Mouse (Mus musculus) liver, postnatal 0 days (tissue): Measurements from ENCODE around the gene Ip6k2. TPM values are rescaled to one million over a fixed set of nuclear protein-coding genes. Genes with fewer than 3 reads are reported as not detected.

ENCODE experiments used
- ATAC-seq: fragments of 200-750 bp; cut with Nextera tagmentation; 2 replicates; pipeline ENCODE4 v1.8.0; 2017; ENCODE audit warnings: mild to moderate bottlenecking, moderate library complexity
- DNase-seq: peaks from one replicate; pipeline ENCODE4 v3.0.0-alpha.2; 2016
- H3K27ac ChIP-seq: fragments of 300-500 bp; sonication (generic); 2 replicates; pipeline ENCODE4 v1.5.1; 2014; ENCODE audit warnings: antibody characterized with exemption, moderate library complexity, mild to moderate bottlenecking, low read depth
- H3K27me3 ChIP-seq: fragments of 300-500 bp; sonication (generic); 2 replicates; pipeline ENCODE4 v1.6.1; 2014; ENCODE audit warnings: low read length, control low read depth, mixed read lengths; ENCODE audit not compliant: insufficient read depth
- H3K36me3 ChIP-seq: fragments of 300-500 bp; sonication (generic); replicated peaks from 2 replicates; pipeline ENCODE4 v1.6.1; 2014; ENCODE audit warnings: mild to moderate bottlenecking, control low read depth, low read length, moderate library complexity, mixed read lengths; ENCODE audit not compliant: insufficient read depth
- H3K4me1 ChIP-seq: fragments of 300-500 bp; sonication (generic); 2 replicates; pipeline ENCODE4 v1.6.1; 2014; ENCODE audit warnings: antibody characterized with exemption, mild to moderate bottlenecking, control low read depth; ENCODE audit not compliant: insufficient read depth
- H3K4me2 ChIP-seq: fragments of 300-500 bp; sonication (generic); 2 replicates; pipeline ENCODE4 v1.6.1; 2014; ENCODE audit warnings: low read depth, mild to moderate bottlenecking, low read length, moderate library complexity, mixed read lengths
- H3K4me3 ChIP-seq: fragments of 300-500 bp; sonication (generic); 2 replicates; pipeline ENCODE4 v1.5.1; 2014; ENCODE audit warnings: low read depth, low read length
- H3K9ac ChIP-seq: fragments of 300-500 bp; sonication (generic); replicated peaks from 2 replicates; pipeline ENCODE4 v1.6.1; 2014; ENCODE audit warnings: mild to moderate bottlenecking, moderate library complexity
- H3K9me3 ChIP-seq: fragments of 300-500 bp; sonication (generic); 2 replicates; pipeline ENCODE4 v1.6.1; 2016; ENCODE audit warnings: mild to moderate bottlenecking, control low read depth, low read length, mixed read lengths
- CTCF ChIP-seq: sonication (generic); IDR thresholded peaks from 2 replicates; pipeline ENCODE4 v1.5.1; 2016; ENCODE audit warnings: antibody characterized with exemption, low read depth
- EP300 ChIP-seq: IDR thresholded peaks from 2 replicates; pipeline ENCODE4 v1.6.1; 2016; ENCODE audit warnings: antibody characterized with exemption, low read depth, mild to moderate bottlenecking
- WGBS: fragments of 180-500 bp; shearing (Covaris S2); extraction: QIAGEN DNeasy Blood & Tissue Kit; methylation state at CpG from one replicate; pipeline ENCODE4 v1.1.7; 2014; ENCODE audit not compliant: insufficient replicate concordance; 5-methylcytosine and 5-hydroxymethylcytosine counted together
- microRNA-seq: library from miRNA; unstranded; fragments of <30 nt; microRNA quantifications from one replicate; pipeline ENCODE4, GENCODE M21; 2016
- polyA plus RNA-seq: library from polyadenylated mRNA; unstranded; fragments of >200 nt; fragmentation: Nextera tagmentation; extraction: Ambion mirVana; gene quantifications from 2 replicates; pipeline ENCODE4 v1.2.1, GENCODE M21; 2015

Ip6k2 gene
- polyA plus RNA-seq, 1 experiment from 2014 or later, result 18.6 TPM

DNA sequence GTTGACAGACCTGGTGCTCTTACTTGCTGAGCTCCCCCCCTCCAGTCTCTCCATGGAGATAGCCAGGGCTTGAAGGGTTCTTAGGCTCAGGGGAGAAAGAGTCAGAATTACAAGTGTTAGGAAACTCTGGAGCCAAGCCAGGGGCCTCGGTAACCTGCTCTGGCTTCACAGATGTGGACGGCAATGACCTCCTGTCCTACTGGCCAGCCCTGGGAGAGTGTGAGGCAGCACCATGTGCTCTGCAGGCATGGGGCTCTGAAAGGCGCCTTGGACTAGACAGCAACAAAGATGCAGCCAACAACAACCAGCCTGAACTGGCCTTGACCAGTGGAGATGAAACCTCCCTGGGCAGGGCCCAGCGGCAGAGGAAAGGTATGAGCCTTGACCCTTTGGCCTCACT, 63.8 kb downstream of the Ip6k2 start:
- whole genome bisulfite sequencing, result 62% methylated on average over 4 of the region's 4 CpGs
- DNase-seq, result no peak
- no peaks in the 10 kb centered on the region for H3K27me3 ChIP-seq

GRCm38 (mm10) chr9:108848419-108848818, 64.8 kb downstream of the Ip6k2 start:
- 70% methylated on average over 17 of the region's 17 CpGs for WGBS
- no peak for ATAC-seq
- no peak overlapping the region for H3K9ac ChIP-seq

More for the DNA sequence above, 63.8 kb downstream of the Ip6k2 start:
- Histone ChIP-seq H3K9me3 (no peaks in the 10 kb centered on the region), H3K36me3 (no peaks in the 10 kb centered on the region), H3K4me1 (no peaks in the 10 kb centered on the region), H3K4me3 (no peak overlapping the region), H3K4me2 (no peak overlapping the region), H3K9ac (no peak overlapping the region), H3K27ac (no peak overlapping the region)
- ATAC-seq, result peak; percentile 39; the same call in 1 of the 2 replicates
- TF ChIP-seq CTCF (no peak), EP300 (no peak)

GRCm38 (mm10) chr9:108852976-108853375, 69.4 kb downstream of the Ip6k2 start, which contains the start of gene Slc26a6:
Slc26a6 (plus strand) TSS chr9:108853283.
- Histone ChIP-seq H3K4me3 (peak within 1 kb of the TSS; percentile 69), H3K9ac (peak within 1 kb of the TSS; percentile 75), H3K27me3 (no peaks in the 10 kb centered on the region), H3K4me1 (peaks cover 22% of the 10 kb centered on the region), H3K36me3 (0 out of 2 replicates have a peak, but pooled peaks cover under 1% of the 10 kb centered on the region), H3K9me3 (no peaks in the 10 kb centered on the region), H3K27ac (peak within 1 kb of the TSS; percentile 80), H3K4me2 (peak within 1 kb of the TSS; percentile 100)
- WGBS, result 77% methylated on average over 3 of the region's 3 CpGs
- no peak for ATAC-seq
- no peak for DNase-seq
- no peak for TF ChIP-seq EP300
- TF ChIP-seq CTCF, result no peak

More at GRCm38 (mm10) chr9:108848419-108848818, 64.8 kb downstream of the Ip6k2 start:
- peaks cover 6% of the 10 kb centered on the region for H3K4me1 ChIP-seq
- H3K36me3 ChIP-seq, result no peaks in the 10 kb centered on the region
- H3K4me2 ChIP-seq, result no peak overlapping the region
- H3K27ac ChIP-seq, result no peak overlapping the region
- no peak overlapping the region for H3K4me3 ChIP-seq
- no peaks in the 10 kb centered on the region for H3K9me3 ChIP-seq
- TF ChIP-seq CTCF, result no peak
- no peak for TF ChIP-seq EP300
- DNase-seq, result no peak
- no peaks in the 10 kb centered on the region for H3K27me3 ChIP-seq

DNA sequence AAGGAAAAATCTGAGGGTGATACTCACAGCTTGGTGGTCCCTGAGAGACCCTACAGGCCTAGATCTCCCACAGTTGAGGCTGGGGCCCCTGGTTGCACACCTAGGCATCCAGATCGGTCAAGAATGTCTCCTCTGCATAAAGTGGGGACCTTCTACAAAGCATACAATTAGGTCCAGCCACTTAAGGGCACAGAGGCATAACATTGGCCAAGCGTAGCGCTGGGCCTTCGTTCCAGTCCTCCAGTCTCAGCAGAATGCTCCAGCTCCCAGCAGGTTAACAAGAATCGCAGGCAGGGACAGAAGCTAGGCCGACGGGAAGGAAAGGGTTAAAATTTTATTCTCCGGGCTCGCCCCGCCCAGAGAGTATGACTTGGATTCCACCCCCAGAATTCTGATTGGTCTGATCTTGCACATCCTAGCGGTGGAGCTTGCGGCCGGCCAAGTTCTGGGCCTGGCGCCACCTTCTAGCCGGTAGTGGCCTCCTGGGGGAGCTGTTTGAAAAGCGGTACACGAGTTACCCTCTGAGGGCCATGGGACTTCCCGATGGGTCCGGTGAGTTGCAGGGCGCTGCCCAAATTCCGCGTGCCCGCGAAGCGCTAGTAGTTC, 70.1 kb downstream of the Ip6k2 start:
- H3K36me3 ChIP-seq, result 0 out of 2 replicates have a peak, but pooled peaks cover 3% of the 10 kb centered on the region
- DNase-seq (peak; percentile 91), ATAC-seq (peak; percentile 96)
- H3K4me3 ChIP-seq, result peak overlapping the region; percentile 69
- peaks cover 24% of the 10 kb centered on the region for H3K4me1 ChIP-seq
- H3K9me3 ChIP-seq, result no peaks in the 10 kb centered on the region
- H3K27ac ChIP-seq, result peak overlapping the region; percentile 80
- 2% methylated on average over 25 of the region's 25 CpGs for WGBS
- peak overlapping the region; percentile 75 for H3K9ac ChIP-seq
- no peaks in the 10 kb centered on the region for H3K27me3 ChIP-seq
- TF ChIP-seq CTCF (peak; percentile 81), EP300 (no peak)
- H3K4me2 ChIP-seq, result peak overlapping the region; percentile 100

- H3K4me1 ChIP-seq, result peaks cover 29% of the 10 kb centered on the region
- ATAC-seq (peak; percentile 77), DNase-seq (peak; percentile 83)
- H3K9ac ChIP-seq, result peak overlapping the region; percentile 75
- no peak for TF ChIP-seq EP300
- TF ChIP-seq CTCF, result no peak
- H3K36me3 ChIP-seq, result 0 out of 2 replicates have a peak, but pooled peaks cover 3% of the 10 kb centered on the region
- no peaks in the 10 kb centered on the region for H3K27me3 ChIP-seq
- peak overlapping the region; percentile 69 for H3K4me3 ChIP-seq
- peak overlapping the region; percentile 100 for H3K4me2 ChIP-seq
- peak overlapping the region; percentile 80 for H3K27ac ChIP-seq
- no peaks in the 10 kb centered on the region for H3K9me3 ChIP-seq
- under 1% methylated on average over 28 of the region's 28 CpGs for WGBS
Measured at GRCm38 (mm10) chr9:108854241-108854696, 70.7 kb downstream of the Ip6k2 start.

DNA sequence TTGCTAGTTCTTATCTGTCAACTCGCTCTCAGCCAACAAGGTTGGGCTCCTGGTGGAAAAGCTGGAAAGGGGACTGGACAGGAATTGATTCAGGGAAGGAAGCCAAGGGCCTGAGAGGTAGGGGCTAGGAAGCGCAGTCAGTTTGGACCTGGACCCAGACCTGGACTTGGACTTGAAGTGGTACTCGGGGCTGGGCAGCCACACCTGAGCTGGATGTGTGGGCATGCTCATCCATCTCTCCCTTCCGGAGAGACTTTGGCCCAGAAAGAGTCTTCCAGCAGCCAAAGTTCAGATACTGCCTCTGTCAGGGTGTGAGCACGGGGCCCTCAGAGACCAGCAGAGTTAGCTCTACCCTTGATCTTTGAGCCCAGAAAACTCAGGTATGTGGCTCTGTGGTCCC, 71.7 kb downstream of the Ip6k2 start:
- H3K9me3 ChIP-seq, result no peaks in the 10 kb centered on the region
- 0 out of 2 replicates have a peak overlapping the region, but pooled peaks have one; percentile 100 for H3K4me2 ChIP-seq
- no peaks in the 10 kb centered on the region for H3K27me3 ChIP-seq
- no peak overlapping the region for H3K9ac ChIP-seq
- no peak overlapping the region for H3K4me3 ChIP-seq
- ATAC-seq (no peak), DNase-seq (no peak)
- peaks cover 29% of the 10 kb centered on the region for H3K4me1 ChIP-seq
- no peak overlapping the region for H3K27ac ChIP-seq
- 52% methylated on average over 5 of the region's 5 CpGs for WGBS
- TF ChIP-seq CTCF (no peak), EP300 (no peak)
- 0 out of 2 replicates have a peak, but pooled peaks cover 3% of the 10 kb centered on the region for H3K36me3 ChIP-seq

Small RNA genes lying within 50 kb of the gene (microRNA-seq; reads per million reads assigned to microRNA genes)
- not detected for gene Gm23156

Other genes starting within 250 kb of the Ip6k2 start
- 45.6 and 49.5 TPM in 2 replicates for gene Impdh2, start 223.5 kb upstream of the Ip6k2 start, polyA plus RNA-seq
- gene Ndufaf3, start 216.4 kb upstream of the Ip6k2 start, polyA plus RNA-seq, result 26.5 and 26.8 TPM in 2 replicates
- 18.8 and 20.2 TPM in 2 replicates for gene Dalrd3, start 213.9 kb upstream of the Ip6k2 start, polyA plus RNA-seq
- gene Wdr6, start 205.1 kb upstream of the Ip6k2 start, polyA plus RNA-seq, result 4.5 and 5.7 TPM in 2 replicates
- 0.40 and 0.41 TPM in 2 replicates for gene P4htm, start 186.1 kb upstream of the Ip6k2 start, polyA plus RNA-seq
- gene Arih2, start 134.4 kb upstream of the Ip6k2 start, polyA plus RNA-seq, result 16.3 and 19.8 TPM in 2 replicates
- gene Slc25a20, start 121.7 kb upstream of the Ip6k2 start, polyA plus RNA-seq, result 104 and 114 TPM in 2 replicates
- gene Prkar2a, start 94.5 kb upstream of the Ip6k2 start, polyA plus RNA-seq, result 8.2 and 9.7 TPM in 2 replicates
- 4.5 TPM in 2 replicates for gene Nckipsd, start 24.6 kb downstream of the Ip6k2 start, polyA plus RNA-seq
- gene Celsr3, start 42.5 kb downstream of the Ip6k2 start, polyA plus RNA-seq, result 0.09 and 0.23 TPM in 2 replicates
- 2.4 TPM in 2 replicates for gene Slc26a6, start 69.5 kb downstream of the Ip6k2 start, polyA plus RNA-seq
- not detected in 2 replicates for gene Tmem89, start 130.8 kb downstream of the Ip6k2 start, polyA plus RNA-seq
- 333 and 345 TPM in 2 replicates for gene Uqcrc1, start 152.8 kb downstream of the Ip6k2 start, polyA plus RNA-seq
- 0.05 and 0.13 TPM in 2 replicates for gene Col7a1, start 169.8 kb downstream of the Ip6k2 start, polyA plus RNA-seq
- not detected in 2 replicates for gene Ucn2, start 202.2 kb downstream of the Ip6k2 start, polyA plus RNA-seq
- 3.1 and 3.8 TPM in 2 replicates for gene Pfkfb4, start 208.0 kb downstream of the Ip6k2 start, polyA plus RNA-seq